Mouse (Mus musculus) hindbrain, embryonic 11.5 days (tissue): ENCODE measurements around the gene Svbp. TPM values are rescaled to one million over a fixed set of nuclear protein-coding genes. Genes with fewer than 3 reads are reported as not detected.

Experiments
- ATAC-seq: fragments of 200-750 bp; cut with Nextera tagmentation; 2 replicates; pipeline ENCODE4 v1.8.0; 2017; ENCODE audit warnings: mild to moderate bottlenecking, moderate TSS enrichment, moderate library complexity; ENCODE audit not compliant: low FRiP score
- DNase-seq: peaks from one replicate; pipeline ENCODE4 v3.0.0-alpha.2; 2015; ENCODE audit warnings: low spot score
- H3K27ac ChIP-seq: fragments of 300-500 bp; sonication (generic); 2 replicates; pipeline ENCODE4 v1.5.1; 2014; ENCODE audit warnings: mild to moderate bottlenecking, low read depth, low read length
- H3K27me3 ChIP-seq: fragments of 300-500 bp; sonication (generic); 2 replicates; pipeline ENCODE4 v1.6.1; 2014; ENCODE audit warnings: mild to moderate bottlenecking, low read length, moderate library complexity, mixed read lengths; ENCODE audit not compliant: control insufficient read depth, insufficient read depth
- H3K36me3 ChIP-seq: fragments of 300-500 bp; sonication (generic); 2 replicates; pipeline ENCODE4 v1.6.1; 2014; ENCODE audit warnings: mild to moderate bottlenecking, low read length, moderate library complexity, mixed read lengths; ENCODE audit not compliant: control insufficient read depth, insufficient read depth
- H3K4me1 ChIP-seq: fragments of 300-500 bp; sonication (generic); replicated peaks from 2 replicates; pipeline ENCODE4 v1.6.1; 2014; ENCODE audit warnings: low read length, mixed read lengths; ENCODE audit not compliant: control insufficient read depth, insufficient read depth
- H3K4me2 ChIP-seq: fragments of 300-500 bp; sonication (generic); replicated peaks from 2 replicates; pipeline ENCODE4 v1.6.1; 2014; ENCODE audit warnings: mild to moderate bottlenecking, low read depth, low read length
- H3K4me3 ChIP-seq: fragments of 300-500 bp; sonication (generic); 2 replicates; pipeline ENCODE4 v1.5.1; 2014; ENCODE audit warnings: low read depth, low read length
- H3K9ac ChIP-seq: fragments of 300-500 bp; sonication (generic); 2 replicates; pipeline ENCODE4 v1.6.1; 2014; ENCODE audit warnings: low read depth, low read length
- H3K9me3 ChIP-seq: fragments of 300-500 bp; sonication (generic); 2 replicates; pipeline ENCODE4 v1.6.1; 2016; ENCODE audit warnings: low read length; ENCODE audit not compliant: control insufficient read depth
- WGBS: fragments of 180-500 bp; shearing (Covaris S2); extraction: QIAGEN DNeasy Blood & Tissue Kit; methylation state at CpG from one replicate; pipeline ENCODE4 v1.1.7; 2014; 5-methylcytosine and 5-hydroxymethylcytosine counted together
- polyA plus RNA-seq: library from polyadenylated mRNA; unstranded; fragments of >200 nt; fragmentation: Nextera tagmentation; extraction: Ambion mirVana; gene quantifications from 2 replicates; pipeline ENCODE4 v1.2.1, GENCODE M21; 2014

Gene Svbp
- polyA plus RNA-seq, 1 experiment from 2014 or later, result 201 TPM

DNA sequence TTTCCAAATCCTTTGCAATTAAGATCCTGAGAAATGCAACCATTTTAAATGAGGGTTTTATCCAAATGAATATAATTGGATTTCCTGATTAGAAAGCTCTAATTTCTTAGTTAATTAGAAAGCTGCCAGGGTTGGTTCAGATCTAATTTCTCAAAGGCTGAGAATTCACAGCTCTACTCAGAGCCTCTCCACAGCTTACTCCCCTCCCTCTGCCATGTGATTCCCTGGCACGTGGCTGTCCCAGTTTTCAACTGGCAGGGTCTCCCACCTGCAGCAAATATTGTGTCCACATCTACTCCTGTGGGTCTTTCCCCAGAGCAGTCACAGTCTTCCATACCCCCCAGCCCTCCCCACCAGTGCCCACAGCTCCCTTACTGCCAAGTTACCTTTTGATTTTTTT lies 11.6 kb upstream of the Svbp start:
- Histone ChIP-seq H3K27me3 (peaks cover 2% of the 10 kb centered on the region; the same call in 1 of the 2 replicates), H3K9me3 (no peaks in the 10 kb centered on the region), H3K4me1 (no peaks in the 10 kb centered on the region), H3K9ac (no peak overlapping the region), H3K4me3 (no peak overlapping the region), H3K36me3 (0 out of 2 replicates have a peak, but pooled peaks cover 2% of the 10 kb centered on the region), H3K27ac (no peak overlapping the region), H3K4me2 (no peak overlapping the region)
- no peak for ATAC-seq
- WGBS, result 75% methylated on average over 1 of the region's 1 CpGs
- no peak for DNase-seq

DNA sequence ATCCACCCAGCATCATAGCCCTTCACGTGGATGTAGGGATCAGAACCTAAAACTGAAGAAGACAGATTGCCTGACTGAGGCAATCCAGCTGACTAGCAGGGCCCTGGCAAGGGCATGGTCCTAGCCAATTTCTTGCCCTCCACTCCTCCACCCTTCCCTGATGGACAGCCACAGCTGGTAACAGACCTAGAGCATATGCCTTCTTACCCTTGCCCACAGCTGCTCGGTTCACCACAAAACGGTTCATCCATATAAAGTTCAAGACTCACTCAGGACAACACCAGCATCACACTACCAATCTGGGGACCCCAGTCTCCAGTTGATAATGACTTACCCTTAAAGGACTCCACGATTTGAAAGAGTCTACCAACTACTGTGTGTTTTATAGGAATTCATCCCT lies 9.3 kb upstream of the Svbp start:
- H3K27ac ChIP-seq, result no peak overlapping the region
- 0 out of 2 replicates have a peak, but pooled peaks cover 2% of the 10 kb centered on the region for H3K36me3 ChIP-seq
- no peaks in the 10 kb centered on the region for H3K9me3 ChIP-seq
- 85% methylated on average over 4 of the region's 4 CpGs for WGBS
- no peak overlapping the region for H3K4me3 ChIP-seq
- H3K9ac ChIP-seq, result no peak overlapping the region
- no peak for ATAC-seq
- no peak overlapping the region for H3K4me2 ChIP-seq
- no peak for DNase-seq
- peaks cover 2% of the 10 kb centered on the region; the same call in 1 of the 2 replicates for H3K27me3 ChIP-seq
- H3K4me1 ChIP-seq, result no peaks in the 10 kb centered on the region

DNA sequence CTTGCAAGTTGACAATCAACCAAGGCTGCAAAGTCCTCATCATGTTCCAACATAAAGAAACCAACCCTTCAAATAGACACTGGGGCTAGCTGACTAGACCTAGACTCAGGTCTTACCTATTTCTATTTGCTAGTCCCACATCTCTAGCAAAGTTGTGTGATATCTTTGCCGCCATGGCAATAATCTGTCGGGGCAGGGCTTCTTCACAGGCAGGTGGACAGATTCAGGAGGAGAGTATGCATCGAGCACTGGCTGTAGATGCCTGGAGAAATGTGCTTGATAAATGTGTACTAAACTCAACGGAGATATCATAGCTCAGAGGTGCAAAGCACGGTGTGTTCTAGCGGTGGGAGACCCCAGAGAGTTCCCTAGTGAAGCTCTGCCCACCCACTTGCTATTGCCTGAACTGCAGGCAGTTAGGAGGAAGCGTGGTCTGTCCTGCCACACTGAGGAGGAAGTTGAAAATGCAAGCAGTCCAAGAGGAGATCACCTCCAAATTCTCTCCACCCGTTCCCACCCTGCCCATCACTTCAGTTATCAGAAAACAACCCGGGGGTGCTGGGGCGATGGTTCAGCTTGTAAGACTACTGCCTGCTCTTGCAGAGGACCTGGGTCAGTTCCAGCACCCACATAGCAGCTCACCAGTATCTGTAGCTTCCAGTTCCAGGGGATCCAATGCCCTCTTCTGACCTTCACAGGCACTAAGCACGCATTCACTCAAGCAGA lies 6.9 kb upstream of the Svbp start:
- H3K4me1 ChIP-seq, result no peaks in the 10 kb centered on the region
- H3K4me2 ChIP-seq, result no peak overlapping the region
- H3K4me3 ChIP-seq, result no peak overlapping the region
- no peaks in the 10 kb centered on the region for H3K9me3 ChIP-seq
- DNase-seq, result no peak
- WGBS, result 59% methylated on average over 11 of the region's 11 CpGs
- ATAC-seq, result no peak
- H3K27ac ChIP-seq, result no peak overlapping the region
- no peaks in the 10 kb centered on the region for H3K36me3 ChIP-seq
- H3K27me3 ChIP-seq, result peaks cover 2% of the 10 kb centered on the region; the same call in 1 of the 2 replicates
- no peak overlapping the region for H3K9ac ChIP-seq

DNA sequence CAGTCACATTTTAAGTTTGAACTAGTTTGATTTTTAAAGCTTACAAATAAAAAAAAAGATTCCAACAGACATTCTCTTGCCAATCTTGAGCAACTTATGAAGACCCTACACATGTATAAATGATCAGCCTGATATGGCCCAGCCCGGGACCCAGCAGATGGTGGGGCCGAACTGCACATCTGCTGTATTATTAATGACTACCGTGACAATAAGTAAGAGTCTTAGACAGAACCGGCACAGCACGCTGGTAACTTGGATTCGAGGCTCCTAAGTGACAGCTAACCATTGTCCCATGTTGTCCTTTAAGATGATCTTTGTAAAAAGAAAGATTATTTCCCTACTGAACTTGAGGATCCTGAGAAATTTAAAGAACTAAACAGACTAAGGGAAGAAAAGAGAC lies 5.7 kb upstream of the Svbp start:
- ATAC-seq (no peak), DNase-seq (peak; percentile 18)
- H3K36me3 ChIP-seq, result no peaks in the 10 kb centered on the region
- 54% methylated on average over 6 of the region's 6 CpGs for WGBS
- peaks cover 2% of the 10 kb centered on the region; the same call in 1 of the 2 replicates for H3K27me3 ChIP-seq
- H3K27ac ChIP-seq, result no peak overlapping the region
- no peak overlapping the region for H3K4me3 ChIP-seq
- H3K9me3 ChIP-seq, result no peaks in the 10 kb centered on the region
- no peak overlapping the region for H3K9ac ChIP-seq
- H3K4me2 ChIP-seq, result no peak overlapping the region
- H3K4me1 ChIP-seq, result no peaks in the 10 kb centered on the region

DNA sequence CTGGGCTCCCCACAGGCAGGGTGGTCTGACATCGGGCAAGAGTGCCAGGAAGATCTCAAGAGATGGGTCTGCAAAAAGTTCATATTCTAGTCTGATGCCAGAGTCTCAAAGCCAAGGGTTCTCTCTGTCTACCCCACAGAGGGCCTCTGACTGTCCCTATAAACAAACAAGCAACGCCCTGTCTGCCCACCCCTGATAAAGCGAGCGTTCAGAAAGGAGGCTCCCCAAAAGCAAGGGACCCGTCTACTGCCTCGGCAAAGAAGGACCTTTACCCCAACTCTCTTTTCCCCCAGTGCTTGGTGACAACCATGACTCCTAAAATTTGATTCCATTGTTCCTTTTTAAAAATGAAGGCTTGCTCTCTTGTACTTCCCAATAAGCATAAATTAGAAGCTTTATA lies 5.2 kb upstream of the Svbp start, which contains the start of gene Ermap:
TSS of gene Ermap (minus strand) at position 148 of the 400 bp plus-strand sequence.
- Histone ChIP-seq H3K27me3 (peaks cover 2% of the 10 kb centered on the region; the same call in 1 of the 2 replicates), H3K9ac (no peak within 1 kb of the TSS), H3K4me3 (no peak within 1 kb of the TSS), H3K4me2 (no peak within 1 kb of the TSS), H3K27ac (no peak within 1 kb of the TSS), H3K36me3 (no peaks in the 10 kb centered on the region), H3K9me3 (no peaks in the 10 kb centered on the region), H3K4me1 (no peaks in the 10 kb centered on the region)
- ATAC-seq (no peak), DNase-seq (no peak)
- WGBS, result 69% methylated on average over 6 of the region's 6 CpGs

DNA sequence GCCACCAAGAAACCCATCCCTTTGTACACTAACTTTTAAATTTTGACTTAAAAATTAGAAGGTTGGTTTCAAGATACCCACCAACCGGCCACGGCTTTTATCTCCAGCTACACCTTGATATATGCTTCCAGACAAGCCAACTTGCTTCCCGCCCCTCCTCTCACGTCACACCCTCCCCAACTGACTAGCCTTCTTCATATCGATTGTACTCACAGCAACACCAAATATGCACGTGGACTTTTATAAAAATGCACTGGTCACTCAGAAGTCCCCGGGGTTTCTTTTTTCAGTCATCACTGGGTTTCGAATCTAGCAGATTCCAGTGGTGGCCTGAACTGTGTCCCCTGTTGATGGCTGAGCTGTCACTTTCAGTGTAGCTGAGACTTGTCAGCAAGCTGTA lies 4.5 kb upstream of the Svbp start:
- 85% methylated on average over 8 of the region's 8 CpGs for WGBS
- Histone ChIP-seq H3K9ac (no peak overlapping the region), H3K4me2 (no peak overlapping the region), H3K4me1 (no peaks in the 10 kb centered on the region), H3K27ac (no peak overlapping the region), H3K4me3 (no peak overlapping the region), H3K36me3 (no peaks in the 10 kb centered on the region), H3K9me3 (no peaks in the 10 kb centered on the region), H3K27me3 (peaks cover 2% of the 10 kb centered on the region; the same call in 1 of the 2 replicates)
- ATAC-seq, result no peak
- DNase-seq, result no peak

DNA sequence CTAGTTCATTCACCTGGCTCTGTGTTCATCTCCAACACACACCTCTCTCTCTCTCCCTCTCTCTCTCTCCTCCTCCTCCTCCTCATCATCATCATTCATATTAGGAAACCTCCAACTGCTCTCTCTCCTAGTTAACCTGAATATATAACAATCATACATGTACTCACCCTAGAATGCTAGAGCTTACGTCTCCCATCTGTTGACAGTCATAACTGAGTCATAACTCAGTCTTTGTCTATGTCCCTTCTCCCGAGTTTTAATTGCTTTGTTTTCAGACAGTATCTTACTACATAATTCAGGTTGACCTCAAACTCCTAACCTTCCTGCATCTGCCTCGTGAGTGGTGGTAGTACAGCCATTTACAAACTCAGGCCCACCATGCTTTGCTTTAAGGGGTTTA lies 3.8 kb upstream of the Svbp start:
- Histone ChIP-seq H3K27me3 (peaks cover 2% of the 10 kb centered on the region; the same call in 1 of the 2 replicates), H3K27ac (no peak overlapping the region), H3K4me1 (no peaks in the 10 kb centered on the region; the same call in 1 of the 2 replicates), H3K4me2 (no peak overlapping the region), H3K4me3 (no peak overlapping the region), H3K9ac (no peak overlapping the region), H3K36me3 (no peaks in the 10 kb centered on the region), H3K9me3 (no peaks in the 10 kb centered on the region)
- WGBS, result 82% methylated on average over 3 of the region's 3 CpGs
- no peak for DNase-seq
- no peak for ATAC-seq

DNA sequence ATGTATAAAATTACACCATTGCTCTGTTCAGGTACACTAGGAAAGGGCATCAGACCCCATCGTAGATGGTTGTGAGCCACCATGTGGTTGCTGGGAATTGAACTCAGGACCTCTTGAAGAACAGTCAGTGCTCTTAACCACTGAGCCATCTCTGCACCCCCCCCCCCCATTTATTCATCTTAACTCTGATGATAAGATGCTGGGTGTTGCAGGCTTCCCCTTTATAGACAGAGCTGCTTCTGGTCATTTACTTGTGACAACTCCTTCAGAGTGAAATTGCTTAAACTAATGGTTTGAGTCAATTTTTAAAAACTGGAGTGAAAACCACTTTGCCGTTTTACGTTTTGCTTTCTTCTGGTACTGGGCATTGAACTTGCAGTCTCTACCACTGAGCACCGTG lies 2.3 kb upstream of the Svbp start:
- no peaks in the 10 kb centered on the region for H3K9me3 ChIP-seq
- 86% methylated on average over 4 of the region's 4 CpGs for whole genome bisulfite sequencing

More for the DNA sequence above, 2.3 kb upstream of the Svbp start:
- no peak for DNase-seq
- H3K4me3 ChIP-seq, result no peak overlapping the region
- H3K27ac ChIP-seq, result no peak overlapping the region
- no peak overlapping the region for H3K9ac ChIP-seq
- H3K4me1 ChIP-seq, result no peaks in the 10 kb centered on the region; the same call in 1 of the 2 replicates
- H3K36me3 ChIP-seq, result no peaks in the 10 kb centered on the region
- H3K27me3 ChIP-seq, result peaks cover under 1% of the 10 kb centered on the region; the same call in 1 of the 2 replicates
- no peak overlapping the region for H3K4me2 ChIP-seq
- ATAC-seq, result no peak
